Mouse (Mus musculus) heart, adult 18-20 months (tissue): Measurements from ENCODE around the gene Gm815. TPM values are rescaled to one million over a fixed set of nuclear protein-coding genes. Genes with fewer than 3 reads are reported as not detected.

Experiments used
- DNase-seq, 2 experiments: peaks; one replicate each; pipeline ENCODE4 v3.0.0; 2021 to 2022; ENCODE audit warnings: mixed read lengths in 1 of 2
- total RNA-seq, 2 experiments: library from RNA; stranded (reverse); gene quantifications; 2 replicates each; pipeline ENCODE4 v1.2.3; 2021

Gm815 gene
- total RNA-seq, 2 experiments from 2014 or later = not detected

- DNase-seq = no peak
These were observed 8.4 kb upstream of the Gm815 start for GRCm38 (mm10) chr19:26877180-26877775.

GRCm38 (mm10) chr19:26879856-26880255 lies 5.8 kb upstream of the Gm815 start:
- no peak for DNase-seq

- no peak for DNase-seq
These were observed 3.7 kb upstream of the Gm815 start for GRCm38 (mm10) chr19:26881866-26882427.

GRCm38 (mm10) chr19:26888171-26888570 lies 2.5 kb downstream of the Gm815 start:
- no peak for DNase-seq

- DNase-seq = peak; percentile 50 to 59
These were observed 5.8 kb downstream of the Gm815 start for GRCm38 (mm10) chr19:26891306-26891964.

- peak; percentile 17 to 32 for DNase-seq
These were observed 7.2 kb downstream of the Gm815 start for GRCm38 (mm10) chr19:26892861-26893260.

- DNase-seq = no peak
These were observed 16.5 kb downstream of the Gm815 start for GRCm38 (mm10) chr19:26902162-26902561.

GRCm38 (mm10) chr19:26914245-26914644 lies 28.6 kb downstream of the Gm815 start:
- DNase-seq = no peak

- no peak for DNase-seq
These were observed 35.1 kb downstream of the Gm815 start for GRCm38 (mm10) chr19:26920816-26921215.

- no peak for DNase-seq
These were observed 44.9 kb downstream of the Gm815 start for GRCm38 (mm10) chr19:26930295-26931283.

GRCm38 (mm10) chr19:26934186-26934585 lies 48.5 kb downstream of the Gm815 start:
- no peak for DNase-seq
